Mouse (Mus musculus) liver, embryonic 14.5 days (tissue): ENCODE measurements around the gene Gnpnat1.

Experiments used
- CTCF ChIP-seq: IDR thresholded peaks from 2 replicates; pipeline ENCODE4 v1.5.1; 2016; ENCODE audit warnings: antibody characterized with exemption, low read depth, control low read depth
- EP300 ChIP-seq: IDR thresholded peaks from 2 replicates; pipeline ENCODE4 v1.6.1; 2016; ENCODE audit warnings: antibody characterized with exemption, low read depth

DNA sequence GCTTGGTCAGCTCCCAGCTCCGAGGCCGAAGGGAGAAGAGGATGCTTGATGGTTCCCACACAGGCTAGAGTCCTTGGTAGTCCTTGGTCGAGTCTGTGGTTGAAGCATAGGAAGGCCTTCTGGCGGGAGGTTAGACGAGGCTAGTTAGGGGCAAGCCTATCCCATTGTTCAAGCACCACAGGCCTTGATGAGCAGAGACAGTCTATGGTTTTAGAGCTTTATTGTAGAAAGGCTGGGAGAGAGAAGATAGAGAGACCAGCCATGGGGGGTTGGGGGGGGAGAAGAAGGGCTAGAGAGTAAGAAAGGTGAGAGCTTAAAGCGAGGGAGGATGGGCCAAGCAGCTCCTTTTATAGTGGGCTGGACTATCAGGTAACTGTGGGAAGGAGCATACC, 39.5 kb downstream of the Gnpnat1 start:
- TF ChIP-seq CTCF = no peak
- TF ChIP-seq EP300 = no peak
